9 mouse cellular contexts compared by ENCODE assay signal in the genomic region with DNA sequence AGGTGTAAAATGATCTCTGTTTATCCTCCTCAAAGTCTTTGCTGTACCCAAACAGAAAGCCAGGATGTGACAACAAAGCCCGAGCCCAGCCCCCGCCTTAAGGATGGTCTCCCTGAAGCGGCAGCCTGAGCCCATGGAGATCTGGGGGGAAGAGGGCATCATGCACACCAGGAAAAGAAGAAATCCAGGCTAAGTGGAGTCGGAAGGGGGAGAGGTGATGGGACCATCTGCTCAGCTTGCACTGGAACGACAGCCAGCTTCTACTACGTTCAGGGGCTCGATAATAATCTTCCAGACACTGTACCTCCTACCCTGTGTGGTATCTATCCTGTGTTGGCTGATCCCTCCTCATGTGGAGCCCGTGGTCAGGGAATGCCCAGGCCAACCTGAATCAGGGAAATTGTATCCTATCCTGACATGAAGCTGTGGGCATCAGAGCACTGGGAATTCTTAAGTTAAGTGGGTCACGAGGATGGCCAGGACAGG.
A peak's percentile ranks its signal among the peaks of the same experiment; 100 is the strongest.
DNase-seq lines count a peak whose midpoint lies in the region; ATAC-seq lines count a peak whose summit lies in the region.
"Had no signal": no experiment of that assay in that cellular context is flagged by ENCODE, and none has a peak within 500 bp of the region (broad histone marks: within the 10 kb centered on the region; RNA-seq: fewer than 3 reads in every experiment).

No protein-coding gene starts in this region.

- WGBS in hindbrain, embryonic 16.5 days, result 41% methylated on average over 9 of the region's 9 CpGs

- H3K4me3 ChIP-seq in hindbrain, embryonic 16.5 days (ENCODE audit: low read length), result no peak overlapping the region

- H3K36me3 ChIP-seq in hindbrain, embryonic 16.5 days (ENCODE audit: control insufficient read depth, insufficient read depth, low read length), result no peaks in the 10 kb centered on the region

- peaks cover 17% of the 10 kb centered on the region for H3K4me1 ChIP-seq in hindbrain, embryonic 16.5 days (ENCODE audit: control insufficient read depth, insufficient read depth, low read depth, low read length)

- 0 out of 2 replicates have a peak overlapping the region, but pooled peaks have one; percentile 19 for H3K9ac ChIP-seq in hindbrain, embryonic 16.5 days (ENCODE audit: low read depth, low read length)

- intact Hi-C loops in left cerebral cortex, postnatal 4 days (cut with DNase I), result no loop called here

- H3K27me3 ChIP-seq in hindbrain, embryonic 16.5 days (replicated peaks; ENCODE audit: control insufficient read depth, insufficient read depth, low read length), result no peaks in the 10 kb centered on the region

- no peaks in the 10 kb centered on the region; the same call in 1 of the 2 replicates for H3K9me3 ChIP-seq in hindbrain, embryonic 16.5 days (ENCODE audit: control insufficient read depth, low read length)

- H3K27ac ChIP-seq in hindbrain, embryonic 16.5 days (ENCODE audit: low read depth, low read length), result 0 out of 2 replicates have a peak overlapping the region, but pooled peaks have one; percentile 30

- no peak overlapping the region for H3K4me2 ChIP-seq in hindbrain, embryonic 16.5 days (ENCODE audit: low read length)

- ATAC-seq in hindbrain, embryonic 16.5 days, result no peak

- peak; percentile 36 to 43 for DNase-seq in cerebellum, postnatal 14 days
- no peak for DNase-seq in cerebellum, adult 11-12 months
- peak; percentile 19 for DNase-seq in left cerebral cortex, postnatal 4 days
- DNase-seq in left cerebral cortex, adult 18-20 months (ENCODE audit: low spot score in 2 of 2), result no peak
- peak; percentile 40 for DNase-seq in retina, embryonic 14.5 days (ENCODE audit: low spot score)
- no peak for DNase-seq in spleen, postnatal 14 days (ENCODE audit: low spot score in 2 of 2)
- DNase-seq in right cerebral cortex, adult 2 months (ENCODE audit: low spot score in 2 of 2), result no peak
- DNase-seq: kidney, adult 11 months had no signal

Comparison
In these comparisons a context has a peak if more than half of its experiments do, and no peak if none do; other contexts are left out.
1. DNase-seq: peak in cerebellum, postnatal 14 days (2 of 2), left cerebral cortex, postnatal 4 days (single experiment) and retina, embryonic 14.5 days (single experiment); none in cerebellum, adult 11-12 months (single experiment), left cerebral cortex, adult 18-20 months (0 of 2), spleen, postnatal 14 days (0 of 2) and right cerebral cortex, adult 2 months (0 of 2).